Mouse (Mus musculus): ENCODE results near the gene Nr1d2.
"Not testable (repeated sequence)": the region's sequence is repeated elsewhere in the genome, so short reads cannot be mapped to it uniquely, and the experiment has no call there.

- not testable (repeated sequence) for TF ChIP-seq CTCF (IDR thresholded peaks at IDR 0.05; ENCODE audit: low read depth, low read length); POLR2A (IDR thresholded peaks at IDR 0.05; ENCODE audit: borderline replicate concordance, low read depth, low read length)
Observed at GRCm38 (mm10) chr14:18225431-18225830, 13.5 kb downstream of the Nr1d2 start.
